In genomic region chr2:102259139-102259538, GRCm38 (mm10) we compare ENCODE assay signal across 8 mouse cellular contexts.
DNase-seq lines count a peak whose midpoint lies in the region; ATAC-seq and TF ChIP-seq lines count a peak whose summit lies in the region.

No protein-coding gene starts in this region.

- in situ Hi-C loops in ES-E14 (cut with MboI; ENCODE audit: low sequenced_read_pairs in 2 of 2, unreplicated experiment in 2 of 2): no loop called here

- no peaks in the 10 kb centered on the region for H3K36me3 ChIP-seq in ES-E14 (ENCODE audit: control insufficient read depth, insufficient read depth, low read length, poor library complexity, severe bottlenecking)
- no peaks in the 10 kb centered on the region for H3K36me3 ChIP-seq in liver, postnatal 0 days (replicated peaks; ENCODE audit: insufficient read depth, low read length)

- H3K4me1 ChIP-seq in ES-E14 (ENCODE audit: control insufficient read depth in 2 of 2, insufficient read depth in 2 of 2, low read length in 2 of 2, poor library complexity in 1 of 2): peaks cover 0 to 12% of the 10 kb centered on the region in 2 experiments; a peak in 2 of 4 replicates
- H3K4me1 ChIP-seq in cerebellum, adult 2 months (ENCODE audit: control insufficient read depth, insufficient read depth, low read length): no peaks in the 10 kb centered on the region
- H3K4me1 ChIP-seq in liver, postnatal 0 days (ENCODE audit: insufficient read depth): peaks cover 15% of the 10 kb centered on the region

- DNase-seq in ES-E14 (ENCODE audit: low read depth, low spot score): no peak
- peak; percentile 27 to 28 for DNase-seq in cerebellum, adult 2 months
- peak; percentile 98 for DNase-seq in heart, adult 11 months
- peak; percentile 24 for DNase-seq in liver, postnatal 0 days
- peak; percentile 89 for DNase-seq in thymus, postnatal 0 days (ENCODE audit: low spot score)
- no peak for DNase-seq in right cerebral cortex, adult 2 months (ENCODE audit: low spot score in 2 of 2)
- DNase-seq in testis, postnatal 14 days (ENCODE audit: low spot score): no peak

- no peak for TF ChIP-seq CTCF in cerebellum, adult 2 months (IDR thresholded peaks at IDR 0.05; ENCODE audit: borderline replicate concordance, insufficient read depth, low read depth, low read length)
- TF ChIP-seq CTCF in liver, postnatal 0 days (IDR thresholded peaks at IDR 0.05; ENCODE audit: low read depth): no peak

- H3K9ac ChIP-seq in ES-E14 (ENCODE audit: insufficient read depth, low read depth, low read length, poor library complexity, severe bottlenecking): no peak overlapping the region
- H3K9ac ChIP-seq in liver, postnatal 0 days (replicated peaks): no peak overlapping the region

- TF ChIP-seq POLR2A in cerebellum, adult 2 months (IDR thresholded peaks at IDR 0.05; ENCODE audit: borderline replicate concordance, insufficient read depth, low read length): no peak

- no peak for TF ChIP-seq EP300 in liver, postnatal 0 days (IDR thresholded peaks at IDR 0.05; ENCODE audit: low read depth)

- 31% methylated on average over 13 of the region's 13 CpGs for WGBS in cerebellum, adult 2 months
- WGBS in liver, postnatal 0 days (ENCODE audit: insufficient replicate concordance): 4% methylated on average over 13 of the region's 13 CpGs

- H3K4me2 ChIP-seq in liver, postnatal 0 days (ENCODE audit: low read depth, low read length): peak overlapping the region; percentile 29

- H3K27me3 ChIP-seq in cerebellum, adult 2 months (ENCODE audit: control insufficient read depth, insufficient read depth, low read length): no peaks in the 10 kb centered on the region
- peaks cover 7% of the 10 kb centered on the region; the same call in 1 of the 2 replicates for H3K27me3 ChIP-seq in liver, postnatal 0 days (ENCODE audit: insufficient read depth, low read length)

- H3K4me3 ChIP-seq in ES-E14 (ENCODE audit: insufficient read depth in 1 of 2, low read depth in 1 of 2, low read length in 2 of 2, poor library complexity in 1 of 2, severe bottlenecking in 1 of 2): 0 out of 4 replicates have a peak overlapping the region, but pooled peaks have one; percentile 7 to 28
- H3K4me3 ChIP-seq in cerebellum, adult 2 months (replicated peaks; ENCODE audit: insufficient read depth, low read depth, low read length): peak overlapping the region; percentile 27
- H3K4me3 ChIP-seq in liver, postnatal 0 days (ENCODE audit: low read depth, low read length): no peak overlapping the region

- peak; percentile 66 for ATAC-seq in inflammation-experienced regulatory T-cells, adult 6 months
- no peak for ATAC-seq in liver, postnatal 0 days

- H3K27ac ChIP-seq in ES-E14 (ENCODE audit: insufficient read depth, low read depth, low read length, poor library complexity, severe bottlenecking): no peak overlapping the region
- H3K27ac ChIP-seq in cerebellum, adult 2 months (ENCODE audit: insufficient read depth, low read length): no peak overlapping the region
- H3K27ac ChIP-seq in liver, postnatal 0 days (ENCODE audit: low read depth): no peak overlapping the region

- no peaks in the 10 kb centered on the region for H3K9me3 ChIP-seq in ES-E14 (ENCODE audit: control insufficient read depth, insufficient read depth, low read depth, low read length)
- H3K9me3 ChIP-seq in liver, postnatal 0 days (ENCODE audit: low read length): no peaks in the 10 kb centered on the region

TF ChIP-seq in ES-E14, 5 proteins besides CTCF, POLR2A, EP300 and RAD21:
- TF ChIP-seq HCFC1 (IDR thresholded peaks at IDR 0.05; ENCODE audit: borderline replicate concordance, insufficient read depth, low read length): no peak
- no peak for TF ChIP-seq ZC3H11A (IDR thresholded peaks at IDR 0.05; ENCODE audit: borderline replicate concordance, low read depth, low read length)
- TF ChIP-seq CHD2 (IDR thresholded peaks at IDR 0.05; ENCODE audit: low read depth, low read length): no peak
- TF ChIP-seq MAFK (IDR thresholded peaks at IDR 0.05; ENCODE audit: insufficient read depth, low read depth, low read length): no peak
- no peak for TF ChIP-seq ZNF384 (IDR thresholded peaks at IDR 0.05; ENCODE audit: low read depth, low read length)

Comparison
In these comparisons a context has a peak if more than half of its experiments do, and no peak if none do; other contexts are left out.
1. DNase-seq: peak in cerebellum, adult 2 months (2 of 2), heart, adult 11 months (single experiment), liver, postnatal 0 days (single experiment) and thymus, postnatal 0 days (single experiment); none in ES-E14 (single experiment), right cerebral cortex, adult 2 months (0 of 2) and testis, postnatal 14 days (single experiment).